Mouse (Mus musculus): Measurements from ENCODE around the gene Usp46.

GRCm38 (mm10) chr5:74081756-74082155 lies 13.5 kb upstream of the Usp46 start:
- TF ChIP-seq CTCF (IDR thresholded peaks at IDR 0.05; ENCODE audit: low read depth) (no peak), EP300 (IDR thresholded peaks at IDR 0.05; ENCODE audit: low read depth) (no peak)

All from heart, postnatal 0 days (tissue).